Comparison of ENCODE assay signal across 8 mouse cellular contexts in the genomic region with DNA sequence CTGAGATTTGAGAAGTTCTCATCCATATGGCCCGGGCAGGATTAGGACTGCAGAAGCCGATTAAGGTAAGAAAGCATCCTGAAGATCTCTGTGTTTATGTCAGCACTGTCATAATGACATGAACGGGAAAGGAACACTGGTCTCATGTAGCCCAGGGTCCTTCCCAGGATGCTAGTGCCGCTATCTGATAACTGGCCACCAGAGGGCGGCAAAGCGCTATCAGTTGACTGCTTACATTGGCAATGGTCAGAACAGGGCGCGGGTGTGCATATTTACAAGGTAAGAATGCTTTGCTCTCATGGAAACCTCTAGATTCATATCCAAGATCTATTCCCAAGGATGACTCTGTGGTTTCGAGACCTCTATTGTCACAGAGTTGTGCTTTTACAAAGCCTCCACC. TPM values are rescaled to one million over a fixed set of nuclear protein-coding genes. Genes with fewer than 3 reads are reported as not detected.
DNase-seq lines count a peak whose midpoint lies in the region; ATAC-seq lines count a peak whose summit lies in the region.
"Had no signal": no experiment of that assay in that cellular context is flagged by ENCODE, and none has a peak within 500 bp of the region (broad histone marks: within the 10 kb centered on the region; RNA-seq: fewer than 3 reads in every experiment).

No protein-coding gene starts in this region.

- intact Hi-C loops in gastrocnemius, postnatal 14 days (cut with DNase I; ENCODE audit: low total_unique reads): loop anchor here (10.0 kb wide), 1 partner anchor 83 kb away; no protein-coding TSS in a partner anchor
- intact Hi-C loops in left cerebral cortex, postnatal 4 days (cut with DNase I): loop anchor here (2.0 kb wide), 2 partner anchors 387 to 419 kb away; no protein-coding TSS in a partner anchor

- no peaks in the 10 kb centered on the region for H3K4me1 ChIP-seq in midbrain, embryonic 16.5 days (ENCODE audit: control insufficient read depth, insufficient read depth, low read length)

- no peaks in the 10 kb centered on the region for H3K9me3 ChIP-seq in midbrain, embryonic 16.5 days (replicated peaks; ENCODE audit: control insufficient read depth, low read length, poor library complexity, severe bottlenecking)

- H3K4me2 ChIP-seq in midbrain, embryonic 16.5 days (ENCODE audit: low read length): no peak overlapping the region

- DNase-seq in adrenal gland, adult 8-10 months: peak; percentile 39
- DNase-seq in gastrocnemius, postnatal 14 days: peak; percentile 80
- peak; percentile 83 for DNase-seq in kidney, adult 18-20 months
- peak; percentile 91 for DNase-seq in left cerebral cortex, postnatal 4 days
- DNase-seq in spleen, postnatal 14 days (ENCODE audit: low spot score in 2 of 2): peak; percentile 22 to 53

- WGBS in midbrain, embryonic 16.5 days: 8% methylated on average over 9 of the region's 9 CpGs

- H3K36me3 ChIP-seq in midbrain, embryonic 16.5 days (ENCODE audit: control insufficient read depth, insufficient read depth, low read length): no peaks in the 10 kb centered on the region

- H3K9ac ChIP-seq in midbrain, embryonic 16.5 days (ENCODE audit: low read depth, low read length): no peak overlapping the region

- no peak overlapping the region for H3K4me3 ChIP-seq in midbrain, embryonic 16.5 days (ENCODE audit: low read depth, low read length)
- H3K4me3 ChIP-seq: myocyte had no signal

- H3K27ac ChIP-seq in midbrain, embryonic 16.5 days (ENCODE audit: low read length): no peak overlapping the region

- no peaks in the 10 kb centered on the region for H3K27me3 ChIP-seq in midbrain, embryonic 16.5 days (ENCODE audit: control insufficient read depth, insufficient read depth, low read depth, low read length)

- ATAC-seq in common myeloid progenitor, adult 5-6 weeks (replicated peaks; ENCODE audit: low read depth, poor library complexity, severe bottlenecking): peak; percentile 88
- ATAC-seq in midbrain, embryonic 16.5 days: peak; percentile 79

RNA-seq across cellular contexts. Expression of a gene that starts 36.6 kb away (rescaled TPM):
- total RNA-seq in adrenal gland, adult 8-10 months (2022): not detected
- total RNA-seq in common myeloid progenitor, adult 5-6 weeks (2017): not detected in 2 replicates
- not detected for total RNA-seq in gastrocnemius, postnatal 14 days (2021)
- total RNA-seq in left cerebral cortex, postnatal 4 days (2021): not detected
- polyA plus RNA-seq in midbrain, embryonic 16.5 days (2015; fragmentation: Nextera tagmentation; extraction: Ambion mirVana): not detected in 2 replicates

RNA-seq across cellular contexts. Expression of a gene that starts 51.6 kb away (rescaled TPM):
- 10 to 100 TPM in 2 of 4 experiments, 1 to 10 TPM in 2; 6.0 to 27.5 (median 12.8) TPM for total RNA-seq in adrenal gland, adult 8-10 months (2022)
- not detected in 2 replicates for total RNA-seq in common myeloid progenitor, adult 5-6 weeks (2017)
- under 1 TPM; 0.11 to 0.49 TPM for total RNA-seq in gastrocnemius, postnatal 14 days (2021)
- under 1 TPM; 0.24 to 0.26 TPM for total RNA-seq in left cerebral cortex, postnatal 4 days (2021)
- polyA plus RNA-seq in midbrain, embryonic 16.5 days (2015; fragmentation: Nextera tagmentation; extraction: Ambion mirVana): 0.47 and 0.90 TPM in 2 replicates

Comparison
In these comparisons a context has a peak if more than half of its experiments do, and no peak if none do; other contexts are left out.
1. DNase-seq: peak in every context shown above with its lines; median percentile 91 in left cerebral cortex, postnatal 4 days; 83 in kidney, adult 18-20 months; 80 in gastrocnemius, postnatal 14 days; 39 in adrenal gland, adult 8-10 months; 38 in spleen, postnatal 14 days.